Mouse (Mus musculus) olfactory bulb, adult 2 months (tissue): Measurements from ENCODE around the gene Cd36. TPM values are rescaled to one million over a fixed set of nuclear protein-coding genes. Genes with fewer than 3 reads are reported as not detected.

Experiments
- H3K27ac ChIP-seq: fragments of 200-500 bp; 2 replicates; pipeline ENCODE4 v1.5.1; 2012; ENCODE audit warnings: low read depth, low read length; ENCODE audit not compliant: insufficient read depth
- H3K4me1 ChIP-seq: fragments of 200-500 bp; 2 replicates; pipeline ENCODE4 v1.6.1; 2012; ENCODE audit warnings: low read length; ENCODE audit not compliant: control insufficient read depth, insufficient read depth
- H3K4me3 ChIP-seq: fragments of 200-500 bp; 2 replicates; pipeline ENCODE4 v1.5.1; 2012; ENCODE audit warnings: mild to moderate bottlenecking, low read depth, low read length, moderate library complexity; ENCODE audit not compliant: insufficient read depth
- CTCF ChIP-seq: fragments of 200-500 bp; IDR thresholded peaks from 2 replicates; pipeline ENCODE4 v1.5.1; 2012; ENCODE audit warnings: low read depth, mild to moderate bottlenecking, low read length, moderate library complexity; ENCODE audit not compliant: insufficient read depth
- POLR2A ChIP-seq: fragments of 200-500 bp; IDR thresholded peaks from 2 replicates; pipeline ENCODE4 v1.6.1; 2012; ENCODE audit warnings: mild to moderate bottlenecking, low read depth, low read length, moderate library complexity; ENCODE audit not compliant: insufficient read depth
- WGBS: fragments of 180-500 bp; shearing (Covaris S2); methylation state at CpG from one replicate; pipeline ENCODE4 v1.1.7; 2018; 5-methylcytosine and 5-hydroxymethylcytosine counted together
- polyA plus RNA-seq: library from polyadenylated mRNA; stranded (reverse); fragments of >200 nt; gene quantifications from 2 replicates; pipeline ENCODE4 v1.2.4, GENCODE M21; 2012; ENCODE audit warnings: low replicate concordance; ENCODE audit not compliant: missing spikeins, insufficient read depth, insufficient read length

The Cd36 gene
- polyA plus RNA-seq, 1 experiment, result not detected

GRCm38 (mm10) chr5:17848733-17849132, 39.9 kb downstream of the Cd36 start:
- Histone ChIP-seq H3K27ac (no peak overlapping the region), H3K4me3 (no peak overlapping the region), H3K4me1 (no peaks in the 10 kb centered on the region)
- no peak for TF ChIP-seq CTCF
- no peak for TF ChIP-seq POLR2A
- 95% methylated on average over 2 of the region's 2 CpGs for WGBS

- no peak overlapping the region for H3K4me3 ChIP-seq
- TF ChIP-seq CTCF, result no peak
- no peak for TF ChIP-seq POLR2A
- no peaks in the 10 kb centered on the region for H3K4me1 ChIP-seq
- H3K27ac ChIP-seq, result no peak overlapping the region
- WGBS, result 90% methylated on average over 1 of the region's 1 CpGs
Observed at GRCm38 (mm10) chr5:17848267-17848666, 40.3 kb downstream of the Cd36 start.

GRCm38 (mm10) chr5:17843921-17844320, 44.7 kb downstream of the Cd36 start:
- no peak for TF ChIP-seq POLR2A
- WGBS, result 83% methylated on average over 3 of the region's 3 CpGs
- Histone ChIP-seq H3K4me3 (no peak overlapping the region), H3K27ac (no peak overlapping the region), H3K4me1 (no peaks in the 10 kb centered on the region)

- Histone ChIP-seq H3K4me3 (no peak overlapping the region), H3K4me1 (no peaks in the 10 kb centered on the region), H3K27ac (no peak overlapping the region)
- WGBS, result 46% methylated on average over 5 of the region's 5 CpGs
- TF ChIP-seq POLR2A (no peak), CTCF (no peak)
Observed at GRCm38 (mm10) chr5:17843316-17843715, 45.3 kb downstream of the Cd36 start.

- Histone ChIP-seq H3K4me3 (no peak overlapping the region), H3K4me1 (no peaks in the 10 kb centered on the region), H3K27ac (no peak overlapping the region)
- WGBS, result 80% methylated on average over 7 of the region's 7 CpGs
- no peak for TF ChIP-seq CTCF
- no peak for TF ChIP-seq POLR2A
Observed at GRCm38 (mm10) chr5:17842111-17842729, 46.4 kb downstream of the Cd36 start.

GRCm38 (mm10) chr5:17839549-17839948, 49.1 kb downstream of the Cd36 start:
- TF ChIP-seq POLR2A (no peak), CTCF (no peak)
- Histone ChIP-seq H3K4me3 (no peak overlapping the region), H3K27ac (no peak overlapping the region), H3K4me1 (no peaks in the 10 kb centered on the region)
- WGBS, result 48% methylated on average over 2 of the region's 2 CpGs

GRCm38 (mm10) chr5:17836408-17836807, 52.2 kb downstream of the Cd36 start:
- Histone ChIP-seq H3K4me1 (no peaks in the 10 kb centered on the region), H3K27ac (no peak overlapping the region), H3K4me3 (no peak overlapping the region)
- TF ChIP-seq POLR2A, result no peak
- 93% methylated on average over 4 of the region's 4 CpGs for WGBS

GRCm38 (mm10) chr5:17835302-17836097, 53.1 kb downstream of the Cd36 start:
- WGBS, result 26% methylated on average over 4 of the region's 4 CpGs
- Histone ChIP-seq H3K4me1 (no peaks in the 10 kb centered on the region), H3K4me3 (no peak overlapping the region), H3K27ac (no peak overlapping the region)
- TF ChIP-seq CTCF, result no peak
- TF ChIP-seq POLR2A, result no peak

- TF ChIP-seq POLR2A (no peak), CTCF (no peak)
- H3K4me3 ChIP-seq, result no peak overlapping the region
- no peaks in the 10 kb centered on the region for H3K4me1 ChIP-seq
- WGBS, result 98% methylated on average over 1 of the region's 1 CpGs
- H3K27ac ChIP-seq, result no peak overlapping the region
Observed at GRCm38 (mm10) chr5:17833797-17834196, 54.8 kb downstream of the Cd36 start.
